Mouse (Mus musculus) neural tube, embryonic 12.5 days (tissue): Measurements from ENCODE around the gene Mbnl1. TPM values are rescaled to one million over a fixed set of nuclear protein-coding genes. Genes with fewer than 3 reads are reported as not detected.

ENCODE experiments used
- ATAC-seq: fragments of 200-750 bp; cut with Nextera tagmentation; 2 replicates; pipeline ENCODE4 v1.8.0; 2017; ENCODE audit warnings: low read depth, mild to moderate bottlenecking, moderate TSS enrichment, moderate library complexity; ENCODE audit not compliant: low FRiP score
- H3K27ac ChIP-seq: fragments of 300-500 bp; sonication (generic); 2 replicates; pipeline ENCODE4 v1.5.1; 2016
- H3K27me3 ChIP-seq: fragments of 300-500 bp; sonication (generic); replicated peaks from 2 replicates; pipeline ENCODE4 v1.6.1; 2016; ENCODE audit warnings: mild to moderate bottlenecking
- H3K36me3 ChIP-seq: fragments of 300-500 bp; sonication (generic); 2 replicates; pipeline ENCODE4 v1.6.1; 2016; ENCODE audit warnings: mild to moderate bottlenecking
- H3K4me1 ChIP-seq: fragments of 300-500 bp; sonication (generic); 2 replicates; pipeline ENCODE4 v1.6.1; 2016
- H3K4me2 ChIP-seq: fragments of 300-500 bp; sonication (generic); replicated peaks from 2 replicates; pipeline ENCODE4 v1.6.1; 2016; ENCODE audit warnings: mild to moderate bottlenecking
- H3K4me3 ChIP-seq: fragments of 300-500 bp; sonication (generic); 2 replicates; pipeline ENCODE4 v1.5.1; 2016
- H3K9ac ChIP-seq: fragments of 300-500 bp; sonication (generic); 2 replicates; pipeline ENCODE4 v1.6.1; 2016; ENCODE audit warnings: mild to moderate bottlenecking
- H3K9me3 ChIP-seq: fragments of 300-500 bp; sonication (generic); 2 replicates; pipeline ENCODE4 v1.6.1; 2016; ENCODE audit warnings: mild to moderate bottlenecking
- WGBS: fragments of 180-500 bp; shearing (Covaris S2); methylation state at CpG from one replicate; pipeline ENCODE4 v1.1.7; 2016; 5-methylcytosine and 5-hydroxymethylcytosine counted together
- polyA plus RNA-seq: library from polyadenylated mRNA; unstranded; fragments of >200 nt; fragmentation: Nextera tagmentation; extraction: Ambion mirVana; gene quantifications from 2 replicates; pipeline ENCODE4 v1.2.1, GENCODE M21; 2016

Gene Mbnl1
- polyA plus RNA-seq, 1 experiment from 2014 or later = 45.6 TPM

- H3K9ac ChIP-seq = no peak overlapping the region
- H3K4me2 ChIP-seq = no peak overlapping the region
- 0 out of 2 replicates have a peak, but pooled peaks cover 5% of the 10 kb centered on the region for H3K4me1 ChIP-seq
- no peaks in the 10 kb centered on the region for H3K36me3 ChIP-seq
- 92% methylated on average over 3 of the region's 3 CpGs for WGBS
- no peak for ATAC-seq
- no peaks in the 10 kb centered on the region for H3K27me3 ChIP-seq
- H3K4me3 ChIP-seq = no peak overlapping the region
- H3K9me3 ChIP-seq = no peaks in the 10 kb centered on the region
- no peak overlapping the region for H3K27ac ChIP-seq
These were observed 38.6 kb downstream of the Mbnl1 start for GRCm38 (mm10) chr3:60511197-60511596.

DNA sequence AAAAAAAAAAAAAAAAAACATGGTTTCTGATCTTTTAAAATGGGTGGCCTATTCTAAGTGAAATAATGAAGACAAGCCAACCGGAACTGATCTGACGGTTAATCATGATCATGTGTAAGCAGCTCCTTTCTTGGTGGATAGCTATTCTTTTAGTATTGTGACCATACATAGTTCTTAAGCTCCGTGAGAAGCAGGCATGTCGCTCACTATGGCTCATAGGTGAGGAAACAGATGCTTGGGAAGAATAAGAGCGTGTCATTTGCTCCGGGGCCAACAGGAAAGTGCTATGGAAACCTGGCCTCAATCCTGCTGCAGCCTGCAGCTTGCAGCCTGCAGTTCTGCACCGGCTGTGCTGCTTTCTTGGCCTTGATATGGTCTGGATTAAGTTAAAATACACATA is 40.7 kb downstream of the Mbnl1 start:
- Histone ChIP-seq H3K9ac (no peak overlapping the region), H3K4me3 (no peak overlapping the region), H3K4me1 (0 out of 2 replicates have a peak, but pooled peaks cover 5% of the 10 kb centered on the region), H3K36me3 (no peaks in the 10 kb centered on the region), H3K27me3 (no peaks in the 10 kb centered on the region), H3K9me3 (no peaks in the 10 kb centered on the region), H3K27ac (no peak overlapping the region), H3K4me2 (no peak overlapping the region)
- 49% methylated on average over 7 of the region's 7 CpGs for WGBS
- peak; percentile 26; the same call in 1 of the 2 replicates for ATAC-seq

DNA sequence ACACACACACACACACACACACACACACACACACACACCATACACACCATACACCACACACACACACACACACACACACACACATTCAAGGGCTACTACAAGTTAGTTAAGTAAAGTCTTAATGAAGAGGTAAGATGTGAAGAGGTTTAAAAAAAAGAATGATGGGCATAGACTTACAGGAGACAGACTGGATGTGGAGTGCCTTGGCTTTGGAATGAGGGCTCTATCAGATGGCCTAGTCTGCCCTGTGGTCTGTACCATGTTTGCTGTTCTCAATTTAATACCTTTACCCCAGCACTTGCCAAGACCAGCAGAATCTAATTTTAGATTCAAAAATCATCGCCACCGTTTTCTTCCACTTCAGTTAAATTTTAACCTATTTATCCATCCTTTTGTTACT is 41.1 kb downstream of the Mbnl1 start:
- no peaks in the 10 kb centered on the region for H3K9me3 ChIP-seq
- H3K4me3 ChIP-seq = no peak overlapping the region
- 0 out of 2 replicates have a peak, but pooled peaks have one; percentile 22 for ATAC-seq
- H3K27me3 ChIP-seq = no peaks in the 10 kb centered on the region
- H3K4me2 ChIP-seq = no peak overlapping the region
- WGBS = 97% methylated on average over 2 of the region's 2 CpGs
- 0 out of 2 replicates have a peak, but pooled peaks cover 5% of the 10 kb centered on the region for H3K4me1 ChIP-seq
- H3K9ac ChIP-seq = no peak overlapping the region
- no peak overlapping the region for H3K27ac ChIP-seq
- no peaks in the 10 kb centered on the region for H3K36me3 ChIP-seq

DNA sequence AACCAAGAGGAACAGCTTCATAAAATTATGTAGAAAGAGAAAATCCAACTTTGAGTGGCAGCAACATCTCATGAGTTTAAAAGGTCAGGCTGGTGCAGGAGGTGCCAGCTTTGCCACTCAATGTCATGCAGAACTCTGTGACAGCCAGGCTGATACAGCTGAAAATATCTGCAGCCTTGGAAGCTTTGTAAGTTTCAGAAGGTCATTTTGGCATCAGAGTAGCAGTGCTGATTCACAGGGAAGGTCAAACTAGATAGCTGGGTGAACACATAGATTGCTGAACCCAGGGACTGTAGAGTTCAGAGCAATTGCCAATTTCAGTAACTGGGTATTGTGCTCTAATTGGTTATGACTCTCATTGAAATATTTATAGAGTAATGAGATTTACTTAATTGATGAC is 42.8 kb downstream of the Mbnl1 start:
- Histone ChIP-seq H3K27me3 (no peaks in the 10 kb centered on the region), H3K4me2 (no peak overlapping the region), H3K4me3 (no peak overlapping the region), H3K27ac (no peak overlapping the region), H3K36me3 (no peaks in the 10 kb centered on the region), H3K4me1 (0 out of 2 replicates have a peak, but pooled peaks cover 5% of the 10 kb centered on the region), H3K9me3 (no peaks in the 10 kb centered on the region), H3K9ac (no peak overlapping the region)
- no peak for ATAC-seq

GRCm38 (mm10) chr3:60516054-60516674 is 43.5 kb downstream of the Mbnl1 start:
- no peaks in the 10 kb centered on the region for H3K27me3 ChIP-seq
- H3K4me2 ChIP-seq = no peak overlapping the region
- H3K9ac ChIP-seq = no peak overlapping the region
- no peak overlapping the region for H3K4me3 ChIP-seq
- H3K27ac ChIP-seq = no peak overlapping the region
- ATAC-seq = 0 out of 2 replicates have a peak, but pooled peaks have one; percentile 8
- no peaks in the 10 kb centered on the region for H3K36me3 ChIP-seq
- H3K9me3 ChIP-seq = no peaks in the 10 kb centered on the region
- 45% methylated on average over 12 of the region's 12 CpGs for WGBS
- 0 out of 2 replicates have a peak, but pooled peaks cover 5% of the 10 kb centered on the region for H3K4me1 ChIP-seq

DNA sequence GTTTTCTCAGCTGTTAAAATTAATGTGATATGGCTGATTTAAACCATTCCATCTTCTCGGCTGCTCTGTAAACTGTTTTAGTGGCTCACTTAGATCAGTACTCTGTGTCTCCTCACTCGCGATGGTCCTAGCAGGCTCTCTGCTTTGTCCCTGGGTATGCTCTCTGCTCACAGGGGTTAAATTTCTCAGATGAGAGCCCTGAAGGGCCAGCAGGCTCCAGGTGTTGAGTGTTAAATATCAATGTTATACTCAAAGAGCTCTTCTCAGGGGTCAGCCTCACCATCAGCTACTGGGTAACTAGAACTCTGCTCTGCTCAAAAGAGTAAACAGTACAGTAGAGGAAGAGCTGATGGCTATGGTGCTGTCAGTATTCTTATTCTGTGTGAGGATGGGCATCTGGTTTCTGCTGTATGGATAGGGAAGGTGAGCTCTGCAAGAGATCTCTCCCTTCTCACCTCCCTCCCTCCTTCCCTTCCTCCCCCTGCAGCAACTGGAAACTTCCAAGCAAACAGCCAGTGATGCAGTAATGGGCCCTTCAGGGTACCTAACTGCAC is 44.7 kb downstream of the Mbnl1 start:
- H3K27ac ChIP-seq = no peak overlapping the region
- no peaks in the 10 kb centered on the region for H3K27me3 ChIP-seq
- no peak for ATAC-seq
- H3K4me1 ChIP-seq = 0 out of 2 replicates have a peak, but pooled peaks cover 5% of the 10 kb centered on the region
- no peak overlapping the region for H3K4me3 ChIP-seq
- H3K9ac ChIP-seq = no peak overlapping the region
- H3K4me2 ChIP-seq = no peak overlapping the region
- no peaks in the 10 kb centered on the region for H3K9me3 ChIP-seq
- no peaks in the 10 kb centered on the region for H3K36me3 ChIP-seq
- 70% methylated on average over 3 of the region's 3 CpGs for WGBS

DNA sequence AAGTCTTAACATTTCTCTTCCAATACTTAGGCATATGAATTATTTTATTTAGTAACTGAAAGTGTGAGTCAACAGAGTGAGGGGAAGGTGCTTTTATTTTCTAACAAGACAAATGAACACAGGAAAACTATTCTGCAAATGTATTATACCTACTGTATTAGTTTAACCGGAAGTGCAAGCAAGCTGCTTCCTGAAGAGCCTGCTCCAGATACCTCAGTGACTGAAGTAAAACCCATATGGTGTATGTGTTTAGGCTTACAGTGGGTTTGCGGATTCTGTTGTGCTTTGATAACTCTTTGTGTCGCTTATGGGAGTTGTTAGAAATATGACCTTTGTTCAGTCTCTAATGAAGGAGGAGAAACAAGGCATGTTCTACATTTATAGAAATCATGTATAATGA is 46.7 kb downstream of the Mbnl1 start:
- no peaks in the 10 kb centered on the region for H3K27me3 ChIP-seq
- 82% methylated on average over 3 of the region's 3 CpGs for WGBS
- ATAC-seq = no peak
- no peaks in the 10 kb centered on the region for H3K9me3 ChIP-seq
- H3K4me3 ChIP-seq = no peak overlapping the region
- H3K36me3 ChIP-seq = no peaks in the 10 kb centered on the region
- H3K27ac ChIP-seq = no peak overlapping the region
- no peaks in the 10 kb centered on the region for H3K4me1 ChIP-seq
- H3K4me2 ChIP-seq = no peak overlapping the region
- no peak overlapping the region for H3K9ac ChIP-seq

GRCm38 (mm10) chr3:60524127-60524526 is 51.5 kb downstream of the Mbnl1 start:
- H3K4me1 ChIP-seq = peaks cover 27% of the 10 kb centered on the region

DNA sequence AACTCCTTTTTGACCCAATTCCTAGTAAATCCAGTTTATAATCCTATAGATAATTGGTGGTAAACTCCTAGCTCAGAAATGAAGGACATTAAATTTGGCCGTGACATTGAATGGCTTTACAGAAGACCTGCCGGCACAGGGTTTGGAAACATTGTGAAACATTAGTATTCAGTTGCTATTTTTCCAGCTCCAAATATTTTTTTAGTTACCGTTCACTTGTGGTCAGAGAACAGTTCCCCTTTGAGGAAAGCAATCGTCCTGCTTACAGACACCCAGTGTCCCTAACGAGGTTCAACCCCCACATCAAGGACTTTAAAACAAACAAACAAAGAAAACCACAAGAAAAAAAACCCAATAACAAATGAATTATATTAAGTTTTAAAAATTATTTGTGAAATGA is 58.7 kb downstream of the Mbnl1 start:
- H3K4me1 ChIP-seq = peaks cover 42% of the 10 kb centered on the region
- H3K36me3 ChIP-seq = no peaks in the 10 kb centered on the region
- no peaks in the 10 kb centered on the region for H3K27me3 ChIP-seq
- no peak overlapping the region for H3K4me3 ChIP-seq
- no peak overlapping the region for H3K27ac ChIP-seq
- ATAC-seq = no peak
- no peak overlapping the region for H3K9ac ChIP-seq
- WGBS = 64% methylated on average over 5 of the region's 5 CpGs
- peak overlapping the region; percentile 43 for H3K4me2 ChIP-seq
- no peaks in the 10 kb centered on the region for H3K9me3 ChIP-seq

More at GRCm38 (mm10) chr3:60524127-60524526, 51.5 kb downstream of the Mbnl1 start:
- Histone ChIP-seq H3K4me3 (no peak overlapping the region), H3K9ac (no peak overlapping the region), H3K4me2 (no peak overlapping the region), H3K9me3 (no peaks in the 10 kb centered on the region), H3K27ac (no peak overlapping the region), H3K36me3 (no peaks in the 10 kb centered on the region), H3K27me3 (no peaks in the 10 kb centered on the region)
- WGBS = 97% methylated on average over 1 of the region's 1 CpGs
- no peak for ATAC-seq

DNA sequence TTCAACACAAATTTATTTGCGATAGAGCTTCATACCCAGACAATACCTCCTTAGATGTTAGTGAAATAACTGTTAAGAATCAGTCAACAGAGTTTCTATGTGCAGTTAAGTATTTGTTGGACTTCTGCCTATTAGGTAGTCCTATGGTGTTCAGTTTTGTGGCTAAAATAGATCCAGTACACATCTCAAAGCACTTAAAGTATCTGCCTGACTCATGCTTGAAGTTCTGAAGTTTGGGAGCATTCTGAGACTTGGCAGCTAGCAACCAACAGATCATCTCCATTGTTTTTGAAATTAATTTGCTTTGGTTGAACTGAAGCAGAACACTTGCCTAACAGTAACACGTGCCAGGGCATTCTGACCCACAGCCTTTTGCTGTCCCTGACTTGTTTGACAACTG is 59.2 kb downstream of the Mbnl1 start:
- Histone ChIP-seq H3K27me3 (no peaks in the 10 kb centered on the region), H3K9me3 (no peaks in the 10 kb centered on the region), H3K4me2 (no peak overlapping the region), H3K36me3 (no peaks in the 10 kb centered on the region), H3K9ac (no peak overlapping the region), H3K4me3 (no peak overlapping the region), H3K27ac (no peak overlapping the region), H3K4me1 (peaks cover 37% of the 10 kb centered on the region)
- no peak for ATAC-seq
- 62% methylated on average over 2 of the region's 2 CpGs for WGBS

GRCm38 (mm10) chr3:60535224-60535623 is 62.6 kb downstream of the Mbnl1 start:
- no peaks in the 10 kb centered on the region for H3K9me3 ChIP-seq
- WGBS = 35% methylated on average over 3 of the region's 3 CpGs
- H3K27me3 ChIP-seq = no peaks in the 10 kb centered on the region
- no peak overlapping the region for H3K27ac ChIP-seq
- no peak overlapping the region for H3K4me2 ChIP-seq
- peaks cover 17% of the 10 kb centered on the region for H3K4me1 ChIP-seq
- ATAC-seq = no peak
- no peak overlapping the region for H3K4me3 ChIP-seq
- no peak overlapping the region for H3K9ac ChIP-seq
- H3K36me3 ChIP-seq = no peaks in the 10 kb centered on the region

- ATAC-seq = no peak
These were observed 64.4 kb downstream of the Mbnl1 start for GRCm38 (mm10) chr3:60537063-60537462.

More at GRCm38 (mm10) chr3:60537063-60537462, 64.4 kb downstream of the Mbnl1 start:
- H3K27me3 ChIP-seq = no peaks in the 10 kb centered on the region
- H3K27ac ChIP-seq = no peak overlapping the region
- no peak overlapping the region for H3K9ac ChIP-seq
- no peak overlapping the region for H3K4me3 ChIP-seq
- H3K36me3 ChIP-seq = no peaks in the 10 kb centered on the region
- no peak overlapping the region for H3K4me2 ChIP-seq
- peaks cover 6% of the 10 kb centered on the region for H3K4me1 ChIP-seq
- H3K9me3 ChIP-seq = no peaks in the 10 kb centered on the region
- WGBS = 90% methylated on average over 2 of the region's 2 CpGs
